Mouse (Mus musculus): ENCODE data around the gene Csad. TPM values are rescaled to one million over a fixed set of nuclear protein-coding genes. Genes with fewer than 3 reads are reported as not detected.
"Not testable (repeated sequence)": the region's sequence is repeated elsewhere in the genome, so short reads cannot be mapped to it uniquely, and the experiment has no call there.

The Csad gene
- polyA plus RNA-seq, 1 experiment from 2014 or later, result 64.3 TPM

DNA sequence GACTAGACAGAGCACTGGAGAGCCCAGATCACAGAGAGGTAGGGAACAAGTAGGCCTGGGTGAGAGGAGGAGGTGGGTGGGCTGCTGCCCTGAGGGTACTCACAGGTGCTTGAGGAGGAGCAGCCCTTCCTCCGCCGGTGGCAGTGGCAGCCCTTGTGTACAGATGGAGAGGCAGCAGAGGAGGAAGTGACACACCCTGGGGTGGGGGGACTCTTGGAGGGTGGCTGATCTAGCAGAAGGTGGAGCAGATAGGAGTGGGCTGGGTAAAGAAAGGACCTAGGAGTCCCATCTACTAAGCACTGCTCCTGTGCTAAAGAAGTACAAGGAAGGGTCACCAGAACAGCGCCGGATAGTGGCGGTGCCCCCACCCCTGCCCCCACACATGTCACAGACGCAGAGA is 27.2 kb upstream of the Csad start, which contains the start of gene Itgb7:
Gene Itgb7 (minus strand): TSS at position 197 of the 400 bp plus-strand sequence.
- no peak within 1 kb of the TSS for H3K9ac ChIP-seq
- peak; percentile 64; the same call in 1 of the 2 replicates for ATAC-seq (ENCODE audit: insufficient read depth, low FRiP score, low read depth)
- H3K4me1 ChIP-seq, result peaks cover 28% of the 10 kb centered on the region
- no peaks in the 10 kb centered on the region for H3K9me3 ChIP-seq
- no peak within 1 kb of the TSS; the same call in 1 of the 2 replicates for H3K4me2 ChIP-seq
- H3K27me3 ChIP-seq (replicated peaks), result no peaks in the 10 kb centered on the region
- H3K36me3 ChIP-seq, result no peaks in the 10 kb centered on the region
- 32% methylated on average over 6 of the region's 6 CpGs for WGBS
- H3K27ac ChIP-seq, result no peak within 1 kb of the TSS
- no peak within 1 kb of the TSS for H3K4me3 ChIP-seq (replicated peaks)

DNA sequence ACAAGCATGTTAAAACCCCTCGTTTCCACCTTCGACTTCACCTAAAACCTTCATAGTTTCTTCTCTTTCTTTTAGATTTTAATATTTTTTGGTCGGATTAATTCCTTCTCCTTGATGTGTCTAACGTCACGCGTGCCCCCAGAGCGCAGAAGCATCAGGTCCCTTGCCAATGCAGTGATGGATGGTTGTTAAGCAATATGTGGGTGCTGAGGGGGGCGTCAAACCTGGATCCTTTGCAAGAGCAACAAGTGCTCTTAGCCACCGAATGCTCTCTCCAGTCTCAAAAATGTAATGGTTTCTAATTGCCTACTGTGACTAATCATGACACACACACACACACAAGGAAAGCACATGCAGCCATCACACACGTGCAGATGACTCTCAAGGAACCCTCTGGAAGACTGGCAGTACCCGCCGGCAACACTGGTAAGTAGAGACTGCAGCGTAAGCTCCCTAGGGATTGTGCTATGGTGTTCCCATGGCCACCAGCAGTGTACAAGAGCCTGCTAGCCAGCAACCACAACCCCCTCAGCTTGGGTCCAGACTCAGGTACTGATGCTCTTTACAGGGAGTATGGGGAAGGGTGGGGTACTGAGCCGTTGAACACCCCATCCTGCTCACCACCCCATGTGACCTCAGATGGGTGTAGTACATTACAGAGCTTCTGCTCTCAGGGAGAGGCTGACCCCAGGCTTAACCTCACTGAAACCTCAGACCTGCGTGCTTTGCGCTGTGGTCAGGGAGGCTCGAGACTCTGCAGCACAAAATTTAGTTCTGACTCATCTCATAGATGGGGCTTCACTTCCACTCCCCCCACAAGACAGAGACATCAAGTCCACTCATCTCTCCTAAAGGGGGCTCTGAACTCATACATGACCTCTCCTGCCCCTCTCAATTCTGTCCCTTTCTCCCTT is 26.1 kb upstream of the Csad start:
- Histone ChIP-seq H3K9ac (no peak overlapping the region), H3K4me3 (replicated peaks) (no peak overlapping the region), H3K9me3 (no peaks in the 10 kb centered on the region), H3K4me1 (peaks cover 21% of the 10 kb centered on the region), H3K27me3 (replicated peaks) (no peaks in the 10 kb centered on the region), H3K36me3 (no peaks in the 10 kb centered on the region), H3K27ac (no peak overlapping the region), H3K4me2 (no peak overlapping the region)
- ATAC-seq (ENCODE audit: insufficient read depth, low FRiP score, low read depth), result no peak
- 78% methylated on average over 17 of the region's 17 CpGs for WGBS

DNA sequence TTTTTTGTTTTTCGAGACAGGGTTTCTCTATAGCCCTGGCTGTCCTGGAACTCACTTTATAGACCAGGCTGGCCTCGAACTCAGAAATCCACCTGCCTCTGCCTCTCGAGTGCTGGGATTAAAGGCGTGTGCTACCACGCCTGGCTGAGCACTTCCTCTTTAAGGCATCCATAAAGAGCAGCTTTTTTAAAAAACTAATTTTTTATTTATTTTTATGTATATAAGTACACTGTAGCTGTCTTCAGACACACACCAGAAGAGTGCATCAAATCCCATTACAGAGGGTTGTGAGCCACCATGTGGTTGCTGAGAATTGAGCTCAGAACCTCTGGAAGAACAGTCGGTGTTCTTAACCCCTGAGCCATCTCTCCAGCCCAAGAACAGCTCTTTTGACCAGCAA is 21.1 kb upstream of the Csad start:
- ATAC-seq (ENCODE audit: insufficient read depth, low FRiP score, low read depth); H3K27ac ChIP-seq; H3K4me3 ChIP-seq (replicated peaks); H3K9me3 ChIP-seq; H3K4me1 ChIP-seq; H3K27me3 ChIP-seq (replicated peaks); H3K36me3 ChIP-seq; H3K9ac ChIP-seq; H3K4me2 ChIP-seq: not testable (repeated sequence)
- WGBS, result 79% methylated on average over 6 of the region's 6 CpGs

DNA sequence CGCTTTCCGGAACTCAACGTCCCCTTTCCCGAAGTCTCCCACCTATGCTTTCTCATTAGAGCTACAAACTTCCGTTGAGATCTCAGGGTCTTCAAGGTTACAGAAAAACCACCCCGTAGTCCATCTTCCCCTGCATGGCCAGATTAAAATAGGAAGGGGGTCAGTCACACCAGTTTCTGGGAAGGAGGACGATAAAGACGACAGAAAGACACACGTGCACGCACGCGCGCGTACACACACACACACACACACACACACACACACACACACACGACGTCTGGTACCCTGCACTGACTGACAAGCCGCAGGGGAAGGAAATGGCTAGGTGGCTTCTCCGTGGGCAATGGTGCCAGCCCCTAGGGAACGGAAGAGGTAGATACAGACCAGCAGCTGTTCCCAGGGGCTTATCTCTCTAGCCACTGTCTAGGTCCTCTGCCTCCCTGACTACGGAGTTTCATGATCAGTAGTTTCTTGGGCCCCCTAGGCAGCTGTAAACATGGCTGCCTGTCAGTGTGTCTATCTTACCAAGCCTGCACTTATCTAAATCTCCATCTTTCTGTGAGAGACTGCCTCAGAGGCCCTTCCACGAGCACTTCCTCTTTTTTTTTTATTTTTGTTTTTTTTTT is 20.6 kb upstream of the Csad start:
- 0 out of 2 replicates have a peak overlapping the region, but pooled peaks have one; percentile 9 for H3K9ac ChIP-seq
- H3K4me1 ChIP-seq, result peaks cover 8% of the 10 kb centered on the region; the same call in 1 of the 2 replicates
- no peak overlapping the region for H3K27ac ChIP-seq
- peak overlapping the region; percentile 42 for H3K4me3 ChIP-seq (replicated peaks)
- H3K9me3 ChIP-seq, result no peaks in the 10 kb centered on the region
- peaks cover 10% of the 10 kb centered on the region; the same call in 1 of the 2 replicates for H3K27me3 ChIP-seq (replicated peaks)
- no peaks in the 10 kb centered on the region for H3K36me3 ChIP-seq
- no peak for ATAC-seq (ENCODE audit: insufficient read depth, low FRiP score, low read depth)
- peak overlapping the region; percentile 93 for H3K4me2 ChIP-seq
- WGBS, result 16% methylated on average over 21 of the region's 21 CpGs

DNA sequence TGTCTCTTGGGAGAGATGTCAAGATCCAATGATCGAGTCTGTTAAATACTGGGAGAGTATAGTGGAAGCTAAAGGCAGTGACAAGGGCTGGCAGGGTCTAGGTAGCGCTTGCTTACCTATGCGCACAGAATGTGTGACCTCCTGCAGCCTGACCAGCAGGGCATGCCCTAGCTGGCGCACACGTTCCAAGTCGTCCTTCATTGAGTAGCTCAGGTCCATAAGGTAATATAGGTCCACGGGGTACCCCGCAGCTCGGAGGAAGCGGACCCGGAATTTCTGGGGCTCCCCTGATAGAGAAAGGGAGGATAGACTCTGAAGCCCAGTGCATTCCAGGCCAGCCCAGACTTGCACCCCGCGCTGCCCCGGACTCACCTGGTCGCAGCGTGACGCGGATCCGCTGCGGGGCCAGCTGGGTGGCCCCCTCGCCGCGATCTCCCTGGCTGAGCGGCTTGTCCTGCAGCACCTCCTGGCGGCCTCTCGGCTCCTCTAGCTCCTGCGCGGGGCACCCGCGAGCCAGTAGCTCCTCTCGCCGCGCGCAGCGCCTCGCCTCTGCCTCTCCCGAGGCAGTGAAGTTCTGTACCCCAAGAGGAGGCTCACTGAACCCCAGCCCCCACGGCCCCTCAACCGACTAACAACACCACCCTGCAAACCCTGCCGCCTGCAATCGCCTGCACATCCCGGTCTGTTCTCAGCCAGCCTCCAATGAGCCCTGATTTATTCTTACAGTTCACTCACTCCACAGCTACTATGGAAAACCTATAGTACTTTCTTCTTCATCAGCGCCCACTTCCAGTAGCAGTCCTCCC is 19.9 kb upstream of the Csad start:
- peak; percentile 84 for ATAC-seq (ENCODE audit: insufficient read depth, low FRiP score, low read depth)
- H3K9ac ChIP-seq, result peak overlapping the region; percentile 42; the same call in 1 of the 2 replicates
- no peak overlapping the region for H3K27ac ChIP-seq
- WGBS, result 3% methylated on average over 43 of the region's 43 CpGs
- no peaks in the 10 kb centered on the region for H3K36me3 ChIP-seq
- peaks cover 10% of the 10 kb centered on the region; the same call in 1 of the 2 replicates for H3K27me3 ChIP-seq (replicated peaks)
- H3K9me3 ChIP-seq, result no peaks in the 10 kb centered on the region
- H3K4me2 ChIP-seq, result peak overlapping the region; percentile 93
- H3K4me1 ChIP-seq, result peaks cover 8% of the 10 kb centered on the region; the same call in 1 of the 2 replicates
- peak overlapping the region; percentile 42 for H3K4me3 ChIP-seq (replicated peaks)

DNA sequence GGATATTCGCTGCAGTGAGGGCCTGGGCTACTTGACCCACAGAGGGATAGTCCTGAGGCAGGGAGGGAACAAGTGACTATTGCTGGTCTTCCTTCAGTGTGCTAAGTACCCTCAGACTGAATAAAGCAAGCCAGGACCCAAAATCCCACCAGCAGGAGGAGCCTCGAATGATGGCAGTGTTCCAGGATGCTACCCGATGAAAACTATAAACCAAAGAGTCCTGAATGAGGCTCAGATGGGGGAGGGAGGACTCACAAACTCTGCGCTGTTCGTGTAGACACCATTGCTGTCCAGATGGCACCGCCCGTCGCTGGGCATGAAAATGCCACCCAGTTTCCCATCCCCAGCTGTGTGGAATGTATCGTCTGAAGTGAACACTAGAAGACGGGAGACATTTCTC is 17.9 kb upstream of the Csad start:
- Histone ChIP-seq H3K9me3 (no peaks in the 10 kb centered on the region), H3K4me2 (no peak overlapping the region), H3K27ac (no peak overlapping the region), H3K27me3 (replicated peaks) (peaks cover 10% of the 10 kb centered on the region; the same call in 1 of the 2 replicates), H3K36me3 (no peaks in the 10 kb centered on the region), H3K9ac (no peak overlapping the region), H3K4me3 (replicated peaks) (no peak overlapping the region), H3K4me1 (peaks cover 8% of the 10 kb centered on the region; the same call in 1 of the 2 replicates)
- no peak for ATAC-seq (ENCODE audit: insufficient read depth, low FRiP score, low read depth)
- WGBS, result 48% methylated on average over 10 of the region's 10 CpGs

DNA sequence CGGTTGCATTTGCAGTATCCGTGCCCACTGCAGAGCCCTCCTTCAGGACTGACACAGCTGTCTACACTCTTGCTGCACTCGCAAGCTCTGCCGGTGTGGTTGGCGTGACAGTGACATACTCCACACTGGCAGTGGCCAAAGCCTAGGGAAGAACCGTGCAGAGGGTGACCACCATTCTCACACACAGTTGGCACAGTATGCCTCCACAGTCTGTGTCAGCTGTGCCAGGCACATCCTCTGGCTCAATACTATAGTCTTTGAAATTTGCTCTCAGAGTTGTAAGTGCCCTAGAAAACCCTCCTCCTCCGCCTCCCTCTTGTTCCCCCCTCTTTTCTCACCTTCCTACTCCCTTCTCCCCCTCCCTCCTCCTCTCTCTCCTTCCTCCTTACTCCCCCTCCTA is 12.8 kb upstream of the Csad start:
- H3K4me2 ChIP-seq, result no peak overlapping the region
- no peak for ATAC-seq (ENCODE audit: insufficient read depth, low FRiP score, low read depth)
- 82% methylated on average over 7 of the region's 7 CpGs for WGBS

DNA sequence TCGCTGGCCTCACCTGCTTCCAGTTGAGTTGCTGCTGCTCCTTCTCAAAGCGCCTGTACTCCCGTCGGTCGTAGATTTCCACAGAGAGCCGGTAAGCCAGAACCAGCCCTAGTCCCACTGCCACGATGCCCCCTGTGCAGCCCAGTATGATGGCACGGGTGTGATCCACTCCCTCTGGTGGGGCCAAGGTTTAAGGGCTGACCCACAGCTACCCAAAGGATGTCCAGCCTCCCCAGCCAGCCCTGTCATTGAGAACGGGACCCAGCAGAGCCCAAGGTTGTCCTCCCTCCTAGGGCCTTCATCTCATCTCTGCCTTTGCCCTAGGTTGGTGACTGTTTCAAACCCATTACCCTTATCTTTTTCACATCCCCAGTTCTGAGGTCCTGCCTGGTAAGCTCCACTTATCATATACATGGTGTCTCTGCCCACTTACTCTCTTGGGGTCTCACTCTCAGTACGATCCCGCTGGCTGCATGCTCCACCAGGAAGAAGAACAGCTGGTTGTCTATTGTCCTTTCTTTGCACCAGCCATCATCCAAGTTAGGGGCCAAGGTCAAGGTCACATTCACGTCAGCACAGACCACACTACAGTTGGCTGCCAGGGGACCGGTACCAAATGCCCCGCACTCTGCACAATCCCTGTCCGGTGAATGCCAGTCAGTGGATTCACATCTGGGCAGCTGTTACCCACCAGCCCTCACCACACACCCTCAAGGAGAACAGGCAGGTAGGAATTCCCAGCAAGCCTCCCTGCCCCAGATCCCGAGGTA is 12.1 kb upstream of the Csad start:
- Histone ChIP-seq H3K27me3 (replicated peaks) (no peaks in the 10 kb centered on the region), H3K36me3 (peaks cover 32% of the 10 kb centered on the region), H3K4me3 (replicated peaks) (no peak overlapping the region), H3K27ac (no peak overlapping the region), H3K4me1 (no peaks in the 10 kb centered on the region), H3K9me3 (no peaks in the 10 kb centered on the region), H3K4me2 (no peak overlapping the region), H3K9ac (no peak overlapping the region)
- no peak for ATAC-seq (ENCODE audit: insufficient read depth, low FRiP score, low read depth)
- WGBS, result 78% methylated on average over 16 of the region's 16 CpGs

More for the DNA sequence above, 12.8 kb upstream of the Csad start:
- no peak overlapping the region for H3K9ac ChIP-seq
- no peaks in the 10 kb centered on the region for H3K4me1 ChIP-seq
- no peaks in the 10 kb centered on the region for H3K9me3 ChIP-seq
- H3K4me3 ChIP-seq (replicated peaks), result no peak overlapping the region
- no peaks in the 10 kb centered on the region for H3K27me3 ChIP-seq (replicated peaks)
- H3K36me3 ChIP-seq, result peaks cover 29% of the 10 kb centered on the region
- no peak overlapping the region for H3K27ac ChIP-seq

DNA sequence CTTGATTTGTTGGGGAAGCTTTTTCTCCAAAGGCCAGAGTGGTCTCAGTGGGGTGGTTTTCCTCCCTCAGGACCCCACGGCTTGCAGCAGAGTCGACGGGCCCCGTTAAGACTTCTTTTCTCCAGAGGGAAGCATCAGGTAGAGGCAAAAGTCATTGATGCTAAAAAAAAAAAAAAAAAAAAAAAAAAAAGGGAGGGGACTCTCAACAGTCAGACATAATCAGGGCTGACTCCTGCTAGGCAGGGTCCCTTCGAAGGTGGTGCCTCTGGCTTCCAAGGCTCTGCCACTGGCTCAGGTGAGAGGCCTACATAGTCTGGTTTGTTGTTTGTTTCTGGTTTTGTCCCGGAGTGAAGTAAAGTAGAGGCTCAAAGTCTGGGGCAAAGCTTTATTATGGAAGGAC is 11.1 kb upstream of the Csad start:
- Histone ChIP-seq H3K4me1 (no peaks in the 10 kb centered on the region), H3K4me3 (replicated peaks) (no peak overlapping the region), H3K36me3 (peaks cover 36% of the 10 kb centered on the region), H3K4me2 (no peak overlapping the region), H3K9me3 (no peaks in the 10 kb centered on the region), H3K9ac (no peak overlapping the region), H3K27ac (no peak overlapping the region), H3K27me3 (replicated peaks) (no peaks in the 10 kb centered on the region)
- WGBS, result 57% methylated on average over 6 of the region's 6 CpGs
- no peak for ATAC-seq (ENCODE audit: insufficient read depth, low FRiP score, low read depth)

DNA sequence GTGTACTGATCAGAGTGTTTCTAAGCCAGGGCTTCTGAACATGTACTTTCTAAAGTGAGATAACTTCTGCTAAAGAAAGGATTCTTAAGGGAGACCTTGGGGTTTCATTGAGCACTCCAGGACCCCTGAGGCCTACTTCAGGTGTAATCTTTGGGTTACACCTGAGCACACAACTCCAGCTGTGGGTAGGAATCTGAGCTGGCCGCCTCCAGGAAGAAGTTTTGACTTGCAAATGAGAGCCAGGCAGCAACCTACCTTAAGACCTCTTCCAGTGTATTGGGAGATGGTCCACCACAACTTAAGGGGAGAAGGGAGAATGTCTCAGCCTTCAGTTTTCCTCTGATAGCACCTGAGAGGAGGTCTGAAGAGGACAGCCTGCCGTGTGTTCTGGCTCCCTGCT is 9.6 kb upstream of the Csad start:
- Histone ChIP-seq H3K9ac (no peak overlapping the region), H3K4me3 (replicated peaks) (no peak overlapping the region), H3K27ac (no peak overlapping the region), H3K4me1 (no peaks in the 10 kb centered on the region), H3K36me3 (peaks cover 49% of the 10 kb centered on the region), H3K4me2 (no peak overlapping the region), H3K27me3 (replicated peaks) (no peaks in the 10 kb centered on the region), H3K9me3 (no peaks in the 10 kb centered on the region)
- ATAC-seq (ENCODE audit: insufficient read depth, low FRiP score, low read depth), result no peak
- WGBS, result 52% methylated on average over 2 of the region's 2 CpGs

DNA sequence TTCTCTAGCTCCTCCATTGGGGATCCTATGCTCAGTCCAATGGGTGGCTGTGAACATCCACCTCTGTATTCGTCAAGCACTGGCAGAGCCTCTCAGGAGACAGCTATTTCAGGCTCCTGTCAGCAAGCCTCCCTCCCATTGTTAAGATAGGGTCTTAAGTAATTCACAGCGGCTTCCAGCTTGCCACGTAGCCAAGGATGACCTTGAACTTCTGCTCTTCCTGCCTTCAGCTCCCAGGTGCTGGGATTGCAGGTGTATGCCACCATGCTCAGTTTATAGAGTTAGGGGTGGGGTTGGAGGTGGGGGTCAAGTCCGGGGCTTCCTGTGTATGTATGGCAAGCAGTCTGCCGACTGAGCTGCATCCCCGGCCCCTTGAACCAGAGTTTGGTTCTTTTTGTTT is 7.4 kb upstream of the Csad start:
- peaks cover 66% of the 10 kb centered on the region for H3K36me3 ChIP-seq
- 82% methylated on average over 6 of the region's 6 CpGs for WGBS
- no peak for ATAC-seq (ENCODE audit: insufficient read depth, low FRiP score, low read depth)

More for the DNA sequence above, 7.4 kb upstream of the Csad start:
- Histone ChIP-seq H3K4me2 (no peak overlapping the region), H3K9ac (no peak overlapping the region), H3K9me3 (no peaks in the 10 kb centered on the region), H3K27me3 (replicated peaks) (no peaks in the 10 kb centered on the region), H3K4me3 (replicated peaks) (no peak overlapping the region), H3K27ac (no peak overlapping the region), H3K4me1 (peaks cover 5% of the 10 kb centered on the region; the same call in 1 of the 2 replicates)
